Mouse (Mus musculus) embryonic facial prominence, embryonic 14.5 days (tissue): ENCODE data around the gene Ttf2. TPM values are rescaled to one million over a fixed set of nuclear protein-coding genes. Genes with fewer than 3 reads are reported as not detected.

Source experiments
- ATAC-seq: fragments of 200-750 bp; cut with Nextera tagmentation; 2 replicates; pipeline ENCODE4 v1.8.0; 2017; ENCODE audit warnings: low read depth, moderate number of reproducible peaks, moderate TSS enrichment
- DNase-seq: peaks from one replicate; pipeline ENCODE4 v3.0.0-alpha.2; 2015; ENCODE audit warnings: low spot score
- H3K27ac ChIP-seq: fragments of 300-500 bp; sonication (generic); replicated peaks from 2 replicates; pipeline ENCODE4 v1.5.1; 2014; ENCODE audit warnings: low read depth, mild to moderate bottlenecking, low read length, moderate library complexity
- H3K27me3 ChIP-seq: fragments of 300-500 bp; sonication (generic); replicated peaks from 2 replicates; pipeline ENCODE4 v1.6.1; 2014; ENCODE audit warnings: low read length; ENCODE audit not compliant: control insufficient read depth, insufficient read depth
- H3K36me3 ChIP-seq: fragments of 300-500 bp; sonication (generic); 2 replicates; pipeline ENCODE4 v1.6.1; 2014; ENCODE audit warnings: low read length, mixed read lengths; ENCODE audit not compliant: control insufficient read depth, insufficient read depth
- H3K4me1 ChIP-seq: fragments of 300-500 bp; sonication (generic); 2 replicates; pipeline ENCODE4 v1.6.1; 2014; ENCODE audit warnings: antibody characterized with exemption, low read length; ENCODE audit not compliant: control insufficient read depth, insufficient read depth
- H3K4me2 ChIP-seq: fragments of 300-500 bp; sonication (generic); 2 replicates; pipeline ENCODE4 v1.6.1; 2014; ENCODE audit warnings: low read depth, mild to moderate bottlenecking, low read length, moderate library complexity, mixed read lengths
- H3K4me3 ChIP-seq: fragments of 300-500 bp; sonication (generic); 2 replicates; pipeline ENCODE4 v1.5.1; 2014; ENCODE audit warnings: low read depth, mild to moderate bottlenecking, low read length
- H3K9ac ChIP-seq: fragments of 300-500 bp; sonication (generic); 2 replicates; pipeline ENCODE4 v1.6.1; 2014; ENCODE audit warnings: low read depth, mild to moderate bottlenecking, low read length, moderate library complexity, mixed read lengths
- H3K9me3 ChIP-seq: fragments of 300-500 bp; sonication (generic); 2 replicates; pipeline ENCODE4 v1.6.1; 2016; ENCODE audit warnings: low read length; ENCODE audit not compliant: control insufficient read depth
- WGBS: fragments of 180-500 bp; shearing (Covaris S2); extraction: QIAGEN DNeasy Blood & Tissue Kit; methylation state at CpG from one replicate; pipeline ENCODE4 v1.1.7; 2014; 5-methylcytosine and 5-hydroxymethylcytosine counted together
- polyA plus RNA-seq: library from polyadenylated mRNA; unstranded; fragments of >200 nt; fragmentation: Nextera tagmentation; extraction: Ambion mirVana; gene quantifications from 2 replicates; pipeline ENCODE4 v1.2.1, GENCODE M21; 2014

The Ttf2 gene
- polyA plus RNA-seq, 1 experiment from 2014 or later = 12.0 TPM

GRCm38 (mm10) chr3:100961007-100961406, 8.5 kb downstream of the Ttf2 start:
- H3K4me1 ChIP-seq = no peaks in the 10 kb centered on the region
- H3K27ac ChIP-seq = no peak overlapping the region
- 81% methylated on average over 5 of the region's 5 CpGs for WGBS
- no peak for DNase-seq
- H3K4me3 ChIP-seq = no peak overlapping the region
- no peak overlapping the region for H3K9ac ChIP-seq
- peaks cover 69% of the 10 kb centered on the region for H3K36me3 ChIP-seq
- H3K9me3 ChIP-seq = no peaks in the 10 kb centered on the region
- ATAC-seq = no peak
- H3K27me3 ChIP-seq = no peaks in the 10 kb centered on the region
- no peak overlapping the region for H3K4me2 ChIP-seq

- H3K4me1 ChIP-seq = no peaks in the 10 kb centered on the region
- DNase-seq (no peak), ATAC-seq (no peak)
- no peak overlapping the region for H3K4me3 ChIP-seq
- peaks cover 81% of the 10 kb centered on the region for H3K36me3 ChIP-seq
- H3K27me3 ChIP-seq = no peaks in the 10 kb centered on the region
- H3K9me3 ChIP-seq = no peaks in the 10 kb centered on the region
- no peak overlapping the region for H3K27ac ChIP-seq
- no peak overlapping the region for H3K4me2 ChIP-seq
- H3K9ac ChIP-seq = no peak overlapping the region
Measured at GRCm38 (mm10) chr3:100954616-100955015, 14.8 kb downstream of the Ttf2 start.

GRCm38 (mm10) chr3:100951531-100951930, 17.9 kb downstream of the Ttf2 start:
- Histone ChIP-seq H3K9me3 (no peaks in the 10 kb centered on the region), H3K4me2 (no peak overlapping the region), H3K9ac (no peak overlapping the region), H3K4me1 (no peaks in the 10 kb centered on the region), H3K36me3 (peaks cover 79% of the 10 kb centered on the region), H3K27ac (no peak overlapping the region), H3K27me3 (no peaks in the 10 kb centered on the region), H3K4me3 (no peak overlapping the region)
- ATAC-seq = no peak
- WGBS = 97% methylated on average over 4 of the region's 4 CpGs
- DNase-seq = no peak

- H3K36me3 ChIP-seq = peaks cover 90% of the 10 kb centered on the region
- no peaks in the 10 kb centered on the region for H3K4me1 ChIP-seq
Measured at GRCm38 (mm10) chr3:100947286-100947685, 22.2 kb downstream of the Ttf2 start.

GRCm38 (mm10) chr3:100940496-100941037, 28.9 kb downstream of the Ttf2 start:
- no peak for ATAC-seq

More at GRCm38 (mm10) chr3:100947286-100947685, 22.2 kb downstream of the Ttf2 start:
- ATAC-seq = no peak
- DNase-seq = no peak
- Histone ChIP-seq H3K4me2 (no peak overlapping the region), H3K27ac (no peak overlapping the region), H3K9ac (no peak overlapping the region), H3K9me3 (no peaks in the 10 kb centered on the region), H3K4me3 (no peak overlapping the region), H3K27me3 (no peaks in the 10 kb centered on the region)
- 92% methylated on average over 8 of the region's 8 CpGs for WGBS

GRCm38 (mm10) chr3:100938211-100938610, 31.3 kb downstream of the Ttf2 start:
- Histone ChIP-seq H3K9ac (no peak overlapping the region), H3K36me3 (peaks cover 83% of the 10 kb centered on the region), H3K9me3 (no peaks in the 10 kb centered on the region), H3K27me3 (no peaks in the 10 kb centered on the region), H3K4me1 (no peaks in the 10 kb centered on the region), H3K27ac (no peak overlapping the region), H3K4me3 (no peak overlapping the region), H3K4me2 (no peak overlapping the region)
- 94% methylated on average over 4 of the region's 4 CpGs for WGBS
- DNase-seq (no peak), ATAC-seq (no peak)

More at GRCm38 (mm10) chr3:100940496-100941037, 28.9 kb downstream of the Ttf2 start:
- DNase-seq = no peak
- peaks cover 88% of the 10 kb centered on the region for H3K36me3 ChIP-seq
- no peak overlapping the region for H3K9ac ChIP-seq
- no peaks in the 10 kb centered on the region for H3K4me1 ChIP-seq
- no peak overlapping the region for H3K4me3 ChIP-seq
- H3K9me3 ChIP-seq = no peaks in the 10 kb centered on the region
- 78% methylated on average over 4 of the region's 4 CpGs for WGBS
- no peak overlapping the region for H3K4me2 ChIP-seq
- H3K27ac ChIP-seq = no peak overlapping the region
- H3K27me3 ChIP-seq = no peaks in the 10 kb centered on the region

GRCm38 (mm10) chr3:100936201-100936600, 33.3 kb downstream of the Ttf2 start:
- no peak overlapping the region for H3K4me2 ChIP-seq
- H3K36me3 ChIP-seq = peaks cover 85% of the 10 kb centered on the region
- H3K4me3 ChIP-seq = no peak overlapping the region
- no peaks in the 10 kb centered on the region for H3K4me1 ChIP-seq
- no peaks in the 10 kb centered on the region for H3K9me3 ChIP-seq
- no peak overlapping the region for H3K27ac ChIP-seq
- DNase-seq (no peak), ATAC-seq (no peak)
- H3K27me3 ChIP-seq = no peaks in the 10 kb centered on the region
- H3K9ac ChIP-seq = no peak overlapping the region
- WGBS = 95% methylated on average over 6 of the region's 6 CpGs

- no peak for DNase-seq
- Histone ChIP-seq H3K4me1 (no peaks in the 10 kb centered on the region), H3K27ac (no peak overlapping the region), H3K36me3 (peaks cover 85% of the 10 kb centered on the region), H3K27me3 (no peaks in the 10 kb centered on the region), H3K9me3 (no peaks in the 10 kb centered on the region), H3K4me3 (no peak overlapping the region), H3K4me2 (no peak overlapping the region), H3K9ac (no peak overlapping the region)
- 93% methylated on average over 6 of the region's 6 CpGs for WGBS
- no peak for ATAC-seq
Measured at GRCm38 (mm10) chr3:100935521-100935920, 33.9 kb downstream of the Ttf2 start.
